Mouse (Mus musculus) testis, adult 2 months (tissue): ENCODE results near the gene Il6st.

Source experiments
- CTCF ChIP-seq: fragments of 200-500 bp; IDR thresholded peaks from 2 replicates; pipeline ENCODE4 v1.5.1; 2012; ENCODE audit warnings: low read depth, mild to moderate bottlenecking, inconsistent platforms, low read length, moderate library complexity; ENCODE audit not compliant: control insufficient read depth, insufficient read depth, insufficient replicate concordance
- POLR2A ChIP-seq: fragments of 200-500 bp; IDR thresholded peaks from 2 replicates; pipeline ENCODE4 v1.6.1; 2012; ENCODE audit warnings: low read depth, mild to moderate bottlenecking, inconsistent platforms, low read length, moderate library complexity; ENCODE audit not compliant: control insufficient read depth

- TF ChIP-seq CTCF (no peak), POLR2A (no peak)
Observed at GRCm38 (mm10) chr13:112433271-112433670, 30.6 kb upstream of the Il6st start.
